Mouse (Mus musculus): ENCODE results near the gene Gpr85. TPM values are rescaled to one million over a fixed set of nuclear protein-coding genes. Genes with fewer than 3 reads are reported as not detected.
A peak's percentile ranks its signal among the peaks of the same experiment; 100 is the strongest.

Gpr85 gene
- 4.5 and 5.6 TPM in 2 replicates for polyA plus RNA-seq (2011; ENCODE audit: insufficient read length, low read depth, missing spikeins)

GRCm38 (mm10) chr6:13839345-13840054 lies at the start of gene Gpr85:
TSS of gene Gpr85 (minus strand) at chr6:13839942.
- H3K4me1 ChIP-seq (ENCODE audit: control insufficient read depth, insufficient read depth, low read length): peaks cover 2% of the 10 kb centered on the region
- TF ChIP-seq POLR2A (IDR thresholded peaks at IDR 0.05; ENCODE audit: low read depth, low read length): no peak; the same call in 1 of the 2 replicates
- no peak for TF ChIP-seq CTCF (IDR thresholded peaks at IDR 0.05; ENCODE audit: borderline replicate concordance, insufficient read depth, low read length)
- H3K4me3 ChIP-seq (ENCODE audit: insufficient read depth, low read length): peak within 1 kb of the TSS; percentile 89
- peak within 1 kb of the TSS; percentile 77 for H3K27ac ChIP-seq (ENCODE audit: insufficient read depth, low read length)

- no peak overlapping the region for H3K27ac ChIP-seq (ENCODE audit: insufficient read depth, low read length)
- no peak for TF ChIP-seq POLR2A (IDR thresholded peaks at IDR 0.05; ENCODE audit: low read depth, low read length)
- no peak overlapping the region for H3K4me3 ChIP-seq (ENCODE audit: insufficient read depth, low read length)
- H3K4me1 ChIP-seq (ENCODE audit: control insufficient read depth, insufficient read depth, low read length): peaks cover 3% of the 10 kb centered on the region; the same call in 1 of the 2 replicates
Measured at GRCm38 (mm10) chr6:13884877-13885592, 45.3 kb upstream of the Gpr85 start.

- no peak overlapping the region for H3K4me3 ChIP-seq (ENCODE audit: insufficient read depth, low read length)
- TF ChIP-seq POLR2A (IDR thresholded peaks at IDR 0.05; ENCODE audit: low read depth, low read length) (no peak), CTCF (IDR thresholded peaks at IDR 0.05; ENCODE audit: borderline replicate concordance, insufficient read depth, low read length) (no peak)
- 0 out of 2 replicates have a peak overlapping the region, but pooled peaks have one; percentile 70 for H3K27ac ChIP-seq (ENCODE audit: insufficient read depth, low read length)
Measured at GRCm38 (mm10) chr6:13882919-13883318, 43.2 kb upstream of the Gpr85 start.

GRCm38 (mm10) chr6:13873959-13874358 lies 34.2 kb upstream of the Gpr85 start:
- H3K4me1 ChIP-seq (ENCODE audit: control insufficient read depth, insufficient read depth, low read length): peaks cover 2% of the 10 kb centered on the region; the same call in 1 of the 2 replicates
- TF ChIP-seq CTCF (IDR thresholded peaks at IDR 0.05; ENCODE audit: borderline replicate concordance, insufficient read depth, low read length) (no peak), POLR2A (IDR thresholded peaks at IDR 0.05; ENCODE audit: low read depth, low read length) (no peak)
- no peak overlapping the region for H3K27ac ChIP-seq (ENCODE audit: insufficient read depth, low read length)
- H3K4me3 ChIP-seq (ENCODE audit: insufficient read depth, low read length): no peak overlapping the region

More at GRCm38 (mm10) chr6:13882919-13883318, 43.2 kb upstream of the Gpr85 start:
- peaks cover 3% of the 10 kb centered on the region; the same call in 1 of the 2 replicates for H3K4me1 ChIP-seq (ENCODE audit: control insufficient read depth, insufficient read depth, low read length)

- peak overlapping the region; percentile 80 for H3K27ac ChIP-seq (ENCODE audit: insufficient read depth, low read length)
- H3K4me1 ChIP-seq (ENCODE audit: control insufficient read depth, insufficient read depth, low read length): peaks cover 2% of the 10 kb centered on the region; the same call in 1 of the 2 replicates
- peak overlapping the region; percentile 27; the same call in 1 of the 2 replicates for H3K4me3 ChIP-seq (ENCODE audit: insufficient read depth, low read length)
- TF ChIP-seq CTCF (IDR thresholded peaks at IDR 0.05; ENCODE audit: borderline replicate concordance, insufficient read depth, low read length) (no peak), POLR2A (IDR thresholded peaks at IDR 0.05; ENCODE audit: low read depth, low read length) (no peak)
Measured at GRCm38 (mm10) chr6:13872076-13872475, 32.3 kb upstream of the Gpr85 start.

GRCm38 (mm10) chr6:13871625-13871958 lies 31.9 kb upstream of the Gpr85 start:
- no peak for TF ChIP-seq CTCF (IDR thresholded peaks at IDR 0.05; ENCODE audit: borderline replicate concordance, insufficient read depth, low read length)
- no peak for TF ChIP-seq POLR2A (IDR thresholded peaks at IDR 0.05; ENCODE audit: low read depth, low read length)
- Histone ChIP-seq H3K4me3 (ENCODE audit: insufficient read depth, low read length) (peak overlapping the region; percentile 82), H3K4me1 (ENCODE audit: control insufficient read depth, insufficient read depth, low read length) (peaks cover 2% of the 10 kb centered on the region; the same call in 1 of the 2 replicates), H3K27ac (ENCODE audit: insufficient read depth, low read length) (peak overlapping the region; percentile 82; the same call in 1 of the 2 replicates)

GRCm38 (mm10) chr6:13870919-13871624 lies 31.3 kb upstream of the Gpr85 start, which contains the start of gene 2610001J05Rik:
TSS of gene 2610001J05Rik (minus strand) at chr6:13871518.
- TF ChIP-seq POLR2A (IDR thresholded peaks at IDR 0.05; ENCODE audit: low read depth, low read length): peak; percentile 93
- TF ChIP-seq CTCF (IDR thresholded peaks at IDR 0.05; ENCODE audit: borderline replicate concordance, insufficient read depth, low read length): no peak
- Histone ChIP-seq H3K27ac (ENCODE audit: insufficient read depth, low read length) (peak within 1 kb of the TSS; percentile 95), H3K4me3 (ENCODE audit: insufficient read depth, low read length) (peak within 1 kb of the TSS; percentile 82), H3K4me1 (ENCODE audit: control insufficient read depth, insufficient read depth, low read length) (peaks cover 2% of the 10 kb centered on the region; the same call in 1 of the 2 replicates)

- Histone ChIP-seq H3K27ac (ENCODE audit: insufficient read depth, low read length) (no peak overlapping the region), H3K4me1 (ENCODE audit: control insufficient read depth, insufficient read depth, low read length) (peaks cover 2% of the 10 kb centered on the region; the same call in 1 of the 2 replicates), H3K4me3 (ENCODE audit: insufficient read depth, low read length) (peak overlapping the region; percentile 52)
- TF ChIP-seq CTCF (IDR thresholded peaks at IDR 0.05; ENCODE audit: borderline replicate concordance, insufficient read depth, low read length) (no peak), POLR2A (IDR thresholded peaks at IDR 0.05; ENCODE audit: low read depth, low read length) (no peak)
Measured at GRCm38 (mm10) chr6:13870289-13870741, 30.6 kb upstream of the Gpr85 start.

- no peak for TF ChIP-seq POLR2A (IDR thresholded peaks at IDR 0.05; ENCODE audit: low read depth, low read length)
- Histone ChIP-seq H3K4me3 (ENCODE audit: insufficient read depth, low read length) (no peak overlapping the region), H3K27ac (ENCODE audit: insufficient read depth, low read length) (no peak overlapping the region), H3K4me1 (ENCODE audit: control insufficient read depth, insufficient read depth, low read length) (no peaks in the 10 kb centered on the region)
Measured at GRCm38 (mm10) chr6:13860596-13860995, 20.9 kb upstream of the Gpr85 start.

Data from embryonic fibroblast, embryonic 13.5 days (primary cell).